Mouse (Mus musculus): ENCODE measurements around the gene Vopp1. TPM values are rescaled to one million over a fixed set of nuclear protein-coding genes. Genes with fewer than 3 reads are reported as not detected.

The Vopp1 gene
- polyA plus RNA-seq, 1 experiment from 2014 or later, result 195 TPM

DNA sequence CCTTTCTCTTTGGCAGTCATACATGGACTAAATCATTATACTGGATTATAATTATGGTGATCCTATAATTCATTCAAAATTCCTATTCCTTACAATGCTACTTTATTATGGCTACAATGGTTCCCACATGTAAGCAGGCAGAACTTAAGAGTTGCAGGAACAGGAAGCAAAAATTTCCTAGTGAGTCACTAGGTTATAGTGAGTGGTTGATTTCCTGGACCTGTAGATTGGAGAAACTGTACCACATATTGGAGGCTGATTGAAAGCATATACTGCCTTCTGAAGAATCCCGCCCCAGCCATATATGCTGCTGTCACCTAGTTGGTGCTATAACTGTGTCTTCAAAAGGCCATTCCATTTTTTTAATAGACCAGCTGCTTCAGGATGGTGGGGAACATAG lies 82.2 kb downstream of the Vopp1 start:
- no peak overlapping the region for H3K9ac ChIP-seq
- H3K36me3 ChIP-seq, result peaks cover 19% of the 10 kb centered on the region
- no peak overlapping the region for H3K4me2 ChIP-seq
- WGBS, result 93% methylated on average over 1 of the region's 1 CpGs
- no peak overlapping the region for H3K27ac ChIP-seq
- no peak overlapping the region for H3K4me3 ChIP-seq
- ATAC-seq (ENCODE audit: low FRiP score), result no peak
- H3K9me3 ChIP-seq, result no peaks in the 10 kb centered on the region
- H3K4me1 ChIP-seq (replicated peaks), result no peaks in the 10 kb centered on the region
- no peaks in the 10 kb centered on the region for H3K27me3 ChIP-seq

DNA sequence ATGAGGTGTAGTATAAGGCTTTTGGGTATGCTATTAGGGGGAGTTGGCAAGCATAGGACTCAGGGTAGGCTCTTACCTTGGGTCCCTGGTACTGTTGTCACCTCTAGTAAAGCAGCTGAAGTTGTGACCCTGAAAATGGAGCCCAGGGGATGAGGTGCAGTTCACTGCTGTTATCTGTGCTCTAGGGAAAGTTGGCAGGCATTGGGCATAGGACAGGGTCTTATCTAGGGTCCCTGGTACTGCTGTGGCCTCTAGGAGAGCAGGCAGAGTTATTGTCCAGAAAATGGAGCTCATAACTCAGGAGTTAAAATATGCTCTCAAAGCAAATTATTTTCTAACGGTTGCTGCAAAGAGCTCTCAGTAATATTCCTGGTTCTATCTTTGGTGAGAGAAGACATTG lies 103.6 kb downstream of the Vopp1 start:
- no peak for ATAC-seq (ENCODE audit: low FRiP score)
- 94% methylated on average over 1 of the region's 1 CpGs for WGBS
- H3K27me3 ChIP-seq, result no peaks in the 10 kb centered on the region

DNA sequence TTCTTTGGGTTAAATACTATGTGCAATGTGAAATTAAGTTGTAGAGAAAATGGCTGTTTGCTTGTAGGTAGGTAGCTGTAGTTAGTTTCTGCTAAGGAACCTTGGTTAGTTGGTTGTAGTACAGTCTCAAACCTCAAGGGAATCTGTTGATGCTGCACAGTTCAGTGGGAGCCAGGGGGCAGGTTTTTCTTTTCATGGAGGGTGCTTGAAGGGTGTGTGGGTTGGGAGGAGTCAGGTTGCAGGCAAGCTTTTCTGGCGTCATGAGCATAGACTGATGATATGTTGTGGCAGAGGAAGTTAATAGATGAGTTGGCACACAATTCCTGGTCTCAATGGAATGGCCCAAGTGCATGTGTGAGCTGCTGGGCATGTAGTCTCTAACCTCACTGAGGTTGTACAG lies 113.2 kb downstream of the Vopp1 start:
- H3K9me3 ChIP-seq, result no peaks in the 10 kb centered on the region
- 22% methylated on average over 1 of the region's 1 CpGs for WGBS
- ATAC-seq (ENCODE audit: low FRiP score), result peak; percentile 49; the same call in 1 of the 2 replicates
- H3K4me2 ChIP-seq, result no peak overlapping the region
- H3K36me3 ChIP-seq, result peaks cover 14% of the 10 kb centered on the region
- no peaks in the 10 kb centered on the region for H3K4me1 ChIP-seq (replicated peaks)
- H3K27ac ChIP-seq, result no peak overlapping the region
- no peak overlapping the region for H3K9ac ChIP-seq
- no peak overlapping the region for H3K4me3 ChIP-seq
- no peaks in the 10 kb centered on the region for H3K27me3 ChIP-seq

More for the DNA sequence above, 103.6 kb downstream of the Vopp1 start:
- Histone ChIP-seq H3K9ac (no peak overlapping the region), H3K27ac (no peak overlapping the region), H3K4me2 (no peak overlapping the region), H3K4me3 (no peak overlapping the region), H3K9me3 (no peaks in the 10 kb centered on the region), H3K4me1 (replicated peaks) (no peaks in the 10 kb centered on the region), H3K36me3 (peaks cover 26% of the 10 kb centered on the region)

DNA sequence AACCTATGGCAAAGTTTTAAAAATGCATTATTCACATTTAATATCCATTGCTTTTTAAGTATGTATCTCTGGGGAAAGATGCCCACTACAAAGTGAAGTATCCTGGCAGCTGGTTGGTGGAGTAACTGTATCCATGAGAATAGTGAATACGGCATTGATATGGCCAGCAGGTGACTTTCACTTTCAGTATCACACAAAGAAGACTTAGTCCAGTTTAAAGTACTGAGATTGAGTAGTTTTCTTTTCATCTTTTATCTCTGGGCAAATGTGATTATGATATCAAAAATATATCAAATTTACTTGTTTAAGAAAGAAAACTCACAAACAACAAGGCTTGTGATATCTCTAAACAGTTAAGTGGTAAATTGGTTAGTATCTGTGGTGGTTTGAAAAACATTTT lies 118.2 kb downstream of the Vopp1 start:
- ATAC-seq (ENCODE audit: low FRiP score), result no peak
- no peak overlapping the region for H3K4me3 ChIP-seq
- WGBS, result 93% methylated on average over 1 of the region's 1 CpGs
- no peak overlapping the region for H3K27ac ChIP-seq
- H3K36me3 ChIP-seq, result no peaks in the 10 kb centered on the region
- H3K9ac ChIP-seq, result no peak overlapping the region
- H3K9me3 ChIP-seq, result no peaks in the 10 kb centered on the region
- peaks cover 15% of the 10 kb centered on the region for H3K4me1 ChIP-seq (replicated peaks)
- no peaks in the 10 kb centered on the region for H3K27me3 ChIP-seq
- no peak overlapping the region for H3K4me2 ChIP-seq

DNA sequence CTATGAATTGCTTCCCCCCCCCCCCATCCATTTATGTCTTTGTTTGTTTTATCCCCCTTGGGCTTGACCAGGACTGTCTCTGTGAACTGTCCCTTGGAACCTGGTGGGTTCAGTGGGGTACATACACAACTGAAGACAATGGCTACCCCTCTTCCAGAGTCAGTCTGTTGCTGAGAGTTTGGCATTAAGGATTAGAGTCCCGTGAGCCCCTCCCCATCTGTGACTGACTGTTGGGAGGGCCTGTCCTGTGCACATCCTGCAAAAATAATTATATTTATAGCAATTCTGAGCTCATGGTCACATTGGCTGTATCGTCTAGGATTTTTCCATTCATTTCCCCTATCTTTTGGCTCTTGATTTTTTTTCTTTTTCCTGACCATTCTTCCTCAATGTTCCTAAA lies 121.3 kb downstream of the Vopp1 start:
- peak overlapping the region; percentile 97 for H3K9ac ChIP-seq
- WGBS, result 33% methylated on average over 2 of the region's 2 CpGs
- H3K4me3 ChIP-seq, result peak overlapping the region; percentile 73
- H3K36me3 ChIP-seq, result no peaks in the 10 kb centered on the region
- H3K27ac ChIP-seq, result peak overlapping the region; percentile 99
- H3K9me3 ChIP-seq, result no peaks in the 10 kb centered on the region
- H3K4me1 ChIP-seq (replicated peaks), result peaks cover 26% of the 10 kb centered on the region
- no peaks in the 10 kb centered on the region for H3K27me3 ChIP-seq
- H3K4me2 ChIP-seq, result peak overlapping the region; percentile 73
- ATAC-seq (ENCODE audit: low FRiP score), result peak; percentile 58

DNA sequence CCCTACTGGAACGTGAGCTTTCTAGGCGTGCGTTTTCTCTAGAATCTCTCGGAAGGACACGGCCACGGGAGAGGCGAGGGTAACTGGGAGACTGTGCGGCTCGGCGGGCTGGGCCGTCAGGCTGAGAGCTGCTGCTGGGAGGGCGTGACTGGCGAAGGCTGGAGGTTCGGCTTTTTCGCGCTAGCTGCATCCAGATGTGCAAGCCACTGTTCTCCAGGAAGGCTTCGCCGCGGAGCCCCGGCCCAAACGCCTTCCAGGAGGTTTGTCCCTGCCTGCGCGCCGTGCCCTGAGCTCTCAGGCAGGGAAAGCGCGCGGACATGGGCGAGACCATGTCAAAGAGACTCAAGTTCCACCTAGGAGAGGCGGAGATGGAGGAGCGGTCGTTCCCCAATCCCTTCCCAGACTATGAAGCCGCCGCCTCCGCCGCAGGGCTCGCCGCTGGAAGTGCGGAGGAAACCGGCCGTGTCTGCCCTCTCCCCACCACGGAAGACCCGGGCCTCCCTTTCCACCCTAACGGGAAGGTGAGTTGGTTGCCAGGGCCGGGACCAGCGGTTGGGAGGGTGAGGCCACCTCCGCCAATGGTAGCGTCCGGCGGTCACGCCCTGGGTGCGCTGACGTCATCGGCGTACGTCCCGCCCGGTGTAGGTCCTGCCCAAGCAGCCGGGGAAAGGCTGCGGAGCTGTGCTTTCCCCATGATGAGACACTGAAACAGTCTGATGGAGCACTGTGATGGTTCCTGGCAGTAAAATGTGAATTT lies 122.0 kb downstream of the Vopp1 start:
- H3K9ac ChIP-seq, result peak overlapping the region; percentile 97

DNA sequence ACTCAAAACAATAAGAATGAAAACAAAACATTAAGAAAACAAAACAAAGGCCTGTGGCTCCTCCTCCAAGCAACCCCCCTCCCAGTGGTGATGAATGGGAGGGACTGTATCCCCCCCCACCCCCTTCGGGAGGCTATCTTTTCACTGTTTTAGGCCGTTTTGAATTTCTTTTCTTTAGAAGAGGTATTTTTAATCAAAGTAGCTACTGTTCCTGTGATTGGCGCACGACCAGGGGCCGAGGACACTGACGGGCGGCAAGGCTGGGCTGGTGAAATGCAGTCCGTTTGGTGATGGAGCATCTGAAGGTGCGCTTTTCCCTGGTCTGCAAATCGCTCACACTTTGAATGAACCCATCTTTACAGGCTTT lies 122.6 kb downstream of the Vopp1 start, which contains the start of gene Lancl2:
Lancl2 (plus strand) TSS at position 165 of the 367 bp plus-strand sequence.
- Histone ChIP-seq H3K9ac (peak within 1 kb of the TSS; percentile 97), H3K4me1 (replicated peaks) (peaks cover 26% of the 10 kb centered on the region), H3K4me3 (peak within 1 kb of the TSS; percentile 73), H3K27me3 (no peaks in the 10 kb centered on the region), H3K9me3 (no peaks in the 10 kb centered on the region), H3K36me3 (no peaks in the 10 kb centered on the region), H3K27ac (peak within 1 kb of the TSS; percentile 99), H3K4me2 (peak within 1 kb of the TSS; percentile 73)
- peak; percentile 33 for ATAC-seq (ENCODE audit: low FRiP score)
- under 1% methylated on average over 10 of the region's 10 CpGs for WGBS

More for the DNA sequence above, 122.0 kb downstream of the Vopp1 start:
- peak; percentile 98 for ATAC-seq (ENCODE audit: low FRiP score)
- Histone ChIP-seq H3K4me2 (peak overlapping the region; percentile 73), H3K9me3 (no peaks in the 10 kb centered on the region), H3K4me1 (replicated peaks) (peaks cover 26% of the 10 kb centered on the region), H3K27ac (peak overlapping the region; percentile 99), H3K36me3 (no peaks in the 10 kb centered on the region), H3K27me3 (no peaks in the 10 kb centered on the region), H3K4me3 (peak overlapping the region; percentile 73)
- WGBS, result under 1% methylated on average over 59 of the region's 59 CpGs

DNA sequence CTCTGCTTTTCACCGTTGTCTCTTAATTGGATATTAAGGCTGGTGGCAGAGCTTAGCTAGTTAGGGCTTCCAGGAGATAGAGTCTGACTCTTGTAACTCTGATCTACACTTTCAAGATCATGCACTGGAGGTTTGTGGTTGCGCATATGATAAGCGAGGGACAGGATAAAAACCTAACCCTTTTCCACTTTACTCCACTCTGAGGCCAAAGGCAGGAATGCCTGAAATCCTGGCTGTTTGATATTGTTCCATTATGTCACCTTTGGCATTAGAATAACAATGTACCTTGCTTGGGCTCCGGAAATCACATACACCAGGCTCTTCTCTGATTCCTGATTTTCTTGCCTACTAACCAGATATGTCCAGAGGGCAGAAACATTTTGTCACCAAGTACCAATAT lies 123.3 kb downstream of the Vopp1 start:
- H3K27ac ChIP-seq, result peak overlapping the region; percentile 99
- peak overlapping the region; percentile 73 for H3K4me3 ChIP-seq
- WGBS, result 50% methylated on average over 4 of the region's 4 CpGs
- ATAC-seq (ENCODE audit: low FRiP score), result no peak
- peak overlapping the region; percentile 73 for H3K4me2 ChIP-seq
- peaks cover 26% of the 10 kb centered on the region for H3K4me1 ChIP-seq (replicated peaks)
- no peaks in the 10 kb centered on the region for H3K36me3 ChIP-seq
- peak overlapping the region; percentile 67 for H3K9ac ChIP-seq
- no peaks in the 10 kb centered on the region for H3K27me3 ChIP-seq
- no peaks in the 10 kb centered on the region for H3K9me3 ChIP-seq

DNA sequence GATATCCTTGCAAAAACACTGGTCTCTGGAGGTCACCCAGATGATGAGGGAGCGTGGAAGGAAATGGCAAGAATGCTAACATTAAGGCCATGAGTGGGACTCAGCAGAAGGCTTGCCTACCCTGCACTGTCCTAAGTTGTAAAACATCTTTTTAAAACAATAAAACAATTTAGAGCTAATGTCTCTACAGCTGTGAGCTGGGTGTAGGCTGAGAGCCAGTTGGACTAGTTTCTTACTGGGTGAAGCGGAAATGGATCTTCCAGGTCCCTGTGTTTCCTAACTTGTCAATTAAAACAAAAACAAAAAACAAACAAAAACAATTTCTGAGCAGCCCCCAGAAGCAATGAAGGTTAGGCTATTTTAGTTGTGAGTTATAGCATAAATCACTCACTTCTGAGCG lies 131.8 kb downstream of the Vopp1 start:
- Histone ChIP-seq H3K4me1 (replicated peaks) (peaks cover 12% of the 10 kb centered on the region), H3K9ac (no peak overlapping the region), H3K9me3 (no peaks in the 10 kb centered on the region), H3K4me2 (no peak overlapping the region), H3K36me3 (0 out of 2 replicates have a peak, but pooled peaks cover 6% of the 10 kb centered on the region), H3K27ac (no peak overlapping the region), H3K4me3 (no peak overlapping the region), H3K27me3 (0 out of 2 replicates have a peak, but pooled peaks cover 4% of the 10 kb centered on the region)
- WGBS, result 94% methylated on average over 3 of the region's 3 CpGs
- no peak for ATAC-seq (ENCODE audit: low FRiP score)

DNA sequence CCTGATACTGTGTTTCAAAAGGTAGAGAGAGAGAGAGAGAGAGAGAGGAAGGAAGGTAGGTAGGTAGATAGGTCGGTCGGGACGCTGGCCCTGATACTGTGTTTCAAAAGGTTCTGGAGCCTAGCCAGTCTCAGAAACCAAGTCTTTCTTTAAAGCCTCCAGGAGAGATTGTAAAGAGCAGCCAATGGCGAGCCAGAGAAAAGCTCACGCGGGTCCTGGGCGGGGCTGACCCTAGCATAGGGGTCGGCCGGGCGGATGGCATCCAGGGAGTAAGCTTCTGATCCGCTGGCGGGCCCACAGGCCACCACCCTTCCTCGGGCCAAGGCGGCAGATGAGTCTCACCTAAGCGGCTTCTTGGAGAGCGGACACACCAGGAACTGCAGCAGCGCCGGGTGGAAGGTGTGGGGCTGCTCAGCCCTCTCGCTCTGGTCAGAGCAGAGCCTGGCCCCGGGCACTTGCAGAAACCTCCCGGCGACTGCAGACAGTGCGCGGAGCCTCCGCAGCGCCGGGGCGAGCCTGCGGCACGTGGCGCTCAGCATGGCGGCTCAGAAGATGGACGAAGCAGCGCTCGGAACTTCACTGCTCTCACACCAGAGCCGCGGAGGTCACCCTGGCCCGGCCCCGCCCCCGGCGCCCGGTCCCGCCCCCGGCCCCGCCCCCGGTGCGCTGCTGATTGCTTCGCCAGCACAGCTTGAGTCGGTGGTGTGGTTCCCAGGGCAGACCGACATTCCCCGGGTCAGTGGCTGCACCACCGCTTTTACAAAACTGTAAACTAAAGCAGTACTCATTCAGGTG lies 133.3 kb downstream of the Vopp1 start, which contains the start of gene Pyurf:
Pyurf (minus strand) TSS at position 612 of the 795 bp plus-strand sequence.
- peak; percentile 98 for ATAC-seq (ENCODE audit: low FRiP score)
- no peaks in the 10 kb centered on the region for H3K9me3 ChIP-seq
- WGBS, result under 1% methylated on average over 52 of the region's 52 CpGs

DNA sequence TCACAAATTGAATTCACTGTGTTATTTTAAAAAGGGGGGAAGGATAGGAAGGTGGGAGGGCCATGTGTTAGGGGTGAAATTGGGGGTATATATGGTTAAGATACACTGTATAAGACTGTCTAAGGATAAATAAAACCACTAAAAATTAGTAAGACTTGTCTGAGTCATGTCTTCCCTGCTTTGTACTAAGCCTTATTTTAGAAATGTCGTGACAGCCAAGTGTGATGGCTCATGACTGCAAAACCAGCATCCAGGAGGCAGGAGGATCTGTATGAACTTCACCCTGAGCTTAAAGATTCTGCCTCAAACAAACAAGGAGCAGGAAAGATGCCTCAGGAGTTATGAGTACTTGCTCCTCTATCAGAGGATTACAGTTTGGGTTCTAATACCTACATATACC lies 140.8 kb downstream of the Vopp1 start:
- ATAC-seq (ENCODE audit: low FRiP score), result no peak
- H3K4me1 ChIP-seq (replicated peaks), result no peaks in the 10 kb centered on the region
- H3K27me3 ChIP-seq, result no peaks in the 10 kb centered on the region
- H3K4me2 ChIP-seq, result no peak overlapping the region
- 84% methylated on average over 1 of the region's 1 CpGs for WGBS
- no peak overlapping the region for H3K4me3 ChIP-seq
- H3K27ac ChIP-seq, result no peak overlapping the region
- no peak overlapping the region for H3K9ac ChIP-seq
- H3K9me3 ChIP-seq, result 0 out of 2 replicates have a peak, but pooled peaks cover 3% of the 10 kb centered on the region
- peaks cover 14% of the 10 kb centered on the region for H3K36me3 ChIP-seq

More for the DNA sequence above, 133.3 kb downstream of the Vopp1 start, which contains the start of gene Pyurf:
- Histone ChIP-seq H3K4me3 (peak within 1 kb of the TSS; percentile 78), H3K27me3 (0 out of 2 replicates have a peak, but pooled peaks cover 4% of the 10 kb centered on the region), H3K4me2 (peak within 1 kb of the TSS; percentile 71), H3K9ac (peak within 1 kb of the TSS; percentile 86), H3K27ac (peak within 1 kb of the TSS; percentile 91), H3K36me3 (peaks cover 6% of the 10 kb centered on the region; the same call in 1 of the 2 replicates), H3K4me1 (replicated peaks) (peaks cover 12% of the 10 kb centered on the region)

Measured in hindbrain, embryonic 13.5 days (tissue).